Mouse (Mus musculus) heart, adult 2 months (tissue): ENCODE measurements around the gene Atp2a2. TPM values are rescaled to one million over a fixed set of nuclear protein-coding genes. Genes with fewer than 3 reads are reported as not detected.

Source experiments
- DNase-seq, 2 experiments: peaks; one replicate each; pipeline ENCODE4 v3.0.0; 2021
- H3K27ac ChIP-seq: fragments of 200-600 bp; 2 replicates; pipeline ENCODE4 v1.8.1; 2022
- H3K27me3 ChIP-seq: fragments of 200-500 bp; 2 replicates; pipeline ENCODE4 v1.6.1; 2012; ENCODE audit warnings: mild to moderate bottlenecking, low read length, inconsistent platforms, mixed read lengths; ENCODE audit not compliant: control insufficient read depth, insufficient read depth
- H3K36me3 ChIP-seq: fragments of 200-500 bp; 2 replicates; pipeline ENCODE4 v1.6.1; 2012; ENCODE audit warnings: low read length, inconsistent platforms; ENCODE audit not compliant: control insufficient read depth, insufficient read depth
- H3K4me1 ChIP-seq: fragments of 200-500 bp; 2 replicates; pipeline ENCODE4 v1.6.1; 2011; ENCODE audit warnings: low read length; ENCODE audit not compliant: control insufficient read depth, insufficient read depth
- H3K4me3 ChIP-seq: fragments of 200-600 bp; 2 replicates; pipeline ENCODE4 v1.8.1; 2022
- H3K79me2 ChIP-seq: fragments of 200-500 bp; replicated peaks from 2 replicates; pipeline ENCODE4 v1.6.1; 2012; ENCODE audit warnings: mild to moderate bottlenecking, inconsistent platforms, low read length, moderate library complexity, mixed read lengths; ENCODE audit not compliant: control insufficient read depth, insufficient read depth
- H3K9ac ChIP-seq: fragments of 200-500 bp; 2 replicates; pipeline ENCODE4 v1.6.1; 2012; ENCODE audit warnings: low read depth, mild to moderate bottlenecking, control low read depth, inconsistent platforms, low read length, mixed read lengths
- CTCF ChIP-seq: fragments of 200-600 bp; IDR thresholded peaks from 2 replicates; pipeline ENCODE4 v1.8.1; 2022; ENCODE audit warnings: antibody characterized with exemption, mild to moderate bottlenecking, moderate library complexity
- EP300 ChIP-seq: fragments of 200-500 bp; IDR thresholded peaks from 2 replicates; pipeline ENCODE4 v1.6.1; 2011; ENCODE audit warnings: low read depth, low read length, control low read depth; ENCODE audit not compliant: insufficient read depth
- POLR2A ChIP-seq: fragments of 200-500 bp; IDR thresholded peaks from 2 replicates; pipeline ENCODE4 v1.6.1; 2011; ENCODE audit warnings: mild to moderate bottlenecking, low read depth, low read length, control low read depth; ENCODE audit not compliant: insufficient read depth
- WGBS: fragments of 180-500 bp; shearing (Covaris S2); methylation state at CpG from one replicate; pipeline ENCODE4 v1.1.7; 2018; 5-methylcytosine and 5-hydroxymethylcytosine counted together
- intact Hi-C: fragments of 180-260 bp; cut with DNase I; formaldehyde crosslinking; loops from one replicate; pipeline ENCODE4 v1.15.1; 2025
- polyA plus RNA-seq: library from polyadenylated mRNA; depleted of rRNA; stranded (reverse); fragments of >200 nt; gene quantifications from 2 replicates; pipeline ENCODE4 v1.2.3, GENCODE M21; 2012
- total RNA-seq, 2 experiments: library from RNA; stranded (reverse); gene quantifications; 2 replicates each; pipeline ENCODE4 v1.2.3; 2021

The Atp2a2 gene
- total and polyA plus RNA-seq, 3 experiments: 3,546 to 13,259 (median 11,796) TPM

DNA sequence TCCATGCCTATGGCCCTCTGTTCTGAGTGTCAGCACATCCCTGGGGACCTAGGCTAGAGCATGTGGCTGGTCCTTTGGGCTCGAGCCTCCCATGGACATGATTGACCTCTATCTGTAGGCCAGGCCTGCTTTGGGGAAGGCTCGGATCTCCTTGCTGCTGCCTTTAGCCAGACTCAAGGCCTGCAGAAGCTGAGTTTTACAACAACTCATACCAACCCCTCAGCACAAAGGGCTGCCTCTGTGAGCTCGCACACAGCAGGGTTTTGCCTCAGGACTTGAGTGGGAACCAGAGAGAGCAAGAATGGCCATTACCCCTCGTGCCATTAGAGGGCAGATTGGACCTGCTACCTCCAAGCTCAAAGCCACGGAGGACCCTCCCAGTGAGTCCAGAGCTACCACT, 53.2 kb downstream of the Atp2a2 start:
- H3K36me3 ChIP-seq: peaks cover 8% of the 10 kb centered on the region
- intact Hi-C loops: no loop called here
- DNase-seq: no peak

DNA sequence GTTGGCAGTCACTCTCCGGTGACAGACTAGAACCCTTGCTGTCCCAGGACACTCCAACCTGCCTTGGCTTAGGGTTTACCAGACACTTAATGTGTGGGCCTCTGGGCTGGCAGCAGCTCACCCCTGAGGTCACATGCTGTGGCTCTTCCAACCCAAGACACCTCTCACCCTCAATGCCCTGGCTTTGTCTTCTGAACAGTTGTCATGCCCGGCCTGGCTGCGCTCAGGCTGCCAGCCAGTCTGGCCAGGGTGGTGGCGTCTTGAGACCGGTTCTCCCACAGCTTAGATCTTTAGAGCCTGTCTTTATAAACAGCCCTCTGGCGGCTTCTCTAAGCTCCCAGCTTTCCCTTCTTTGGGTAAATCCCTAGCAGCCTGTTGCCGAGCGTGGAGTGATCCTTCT, 54.2 kb downstream of the Atp2a2 start:
- H3K4me1 ChIP-seq: no peaks in the 10 kb centered on the region
- no peak overlapping the region for H3K9ac ChIP-seq
- peak overlapping the region; percentile 17; the same call in 1 of the 2 replicates for H3K27ac ChIP-seq
- intact Hi-C loops: no loop called here
- peak in 1 of 2 experiments; percentile 56 for DNase-seq
- WGBS: 65% methylated on average over 8 of the region's 8 CpGs
- no peaks in the 10 kb centered on the region for H3K79me2 ChIP-seq
- H3K36me3 ChIP-seq: no peaks in the 10 kb centered on the region
- H3K27me3 ChIP-seq: no peaks in the 10 kb centered on the region
- H3K4me3 ChIP-seq: no peak overlapping the region
- no peak for TF ChIP-seq EP300
- TF ChIP-seq POLR2A: no peak
- no peak for TF ChIP-seq CTCF

More for the DNA sequence above, 53.2 kb downstream of the Atp2a2 start:
- no peaks in the 10 kb centered on the region for H3K4me1 ChIP-seq
- TF ChIP-seq EP300: no peak
- TF ChIP-seq CTCF: peak; percentile 23
- no peaks in the 10 kb centered on the region for H3K27me3 ChIP-seq
- peak overlapping the region; percentile 7; the same call in 1 of the 2 replicates for H3K27ac ChIP-seq
- 75% methylated on average over 5 of the region's 5 CpGs for WGBS
- no peaks in the 10 kb centered on the region for H3K79me2 ChIP-seq
- H3K4me3 ChIP-seq: no peak overlapping the region
- no peak overlapping the region for H3K9ac ChIP-seq

DNA sequence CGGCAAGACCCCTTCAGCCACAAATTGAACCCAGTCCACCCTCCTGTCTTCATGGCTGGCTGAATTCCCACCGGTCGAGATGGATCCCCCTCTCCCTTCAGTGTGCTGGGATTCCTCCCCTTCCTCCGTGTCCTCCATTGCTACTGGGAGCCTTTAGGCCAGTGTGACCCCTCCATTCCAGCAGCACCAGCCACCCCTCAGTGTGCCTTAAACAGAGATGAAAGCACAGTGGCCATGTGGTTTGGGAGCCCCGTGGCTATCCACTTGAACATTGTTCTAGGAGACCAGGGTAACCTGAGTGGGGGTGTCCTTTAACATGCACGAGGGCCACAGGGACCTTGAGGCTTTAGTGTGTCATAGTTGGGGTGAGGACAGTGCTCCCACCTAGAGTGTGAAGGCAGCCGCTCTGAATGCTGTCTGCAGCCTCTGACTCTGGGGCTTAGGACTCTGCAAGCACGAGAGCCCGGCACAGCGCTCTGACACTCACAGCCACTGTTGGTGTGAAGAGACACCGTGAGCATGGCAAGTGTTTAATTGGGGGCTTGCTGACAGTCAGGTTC, 56.9 kb downstream of the Atp2a2 start:
- Histone ChIP-seq H3K4me1 (peaks cover 1% of the 10 kb centered on the region), H3K79me2 (no peaks in the 10 kb centered on the region), H3K9ac (no peak overlapping the region), H3K27me3 (no peaks in the 10 kb centered on the region), H3K36me3 (no peaks in the 10 kb centered on the region), H3K27ac (no peak overlapping the region), H3K4me3 (no peak overlapping the region)
- DNase-seq: no peak
- WGBS: 91% methylated on average over 11 of the region's 11 CpGs
- intact Hi-C loops: no loop called here
- no peak for TF ChIP-seq CTCF
- TF ChIP-seq POLR2A: no peak
- TF ChIP-seq EP300: no peak

DNA sequence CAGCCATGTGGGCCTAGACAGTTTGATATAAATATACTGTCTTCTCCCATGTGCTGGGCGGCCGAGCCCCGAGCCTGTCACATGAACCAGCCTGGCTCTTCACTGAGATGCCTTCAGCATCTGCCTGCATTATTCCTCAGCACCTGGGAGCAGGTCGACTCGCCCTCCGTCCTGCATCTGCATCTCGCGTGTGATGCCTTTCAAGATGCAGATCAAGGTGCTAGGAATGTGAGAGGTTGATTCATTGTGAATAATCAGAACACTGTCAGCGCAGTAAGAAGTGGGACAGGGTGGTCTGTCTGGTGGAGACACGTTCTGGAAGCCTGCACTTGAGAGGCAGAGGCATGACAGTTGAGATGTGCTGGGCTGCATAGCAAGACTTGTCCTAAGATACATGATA, 57.5 kb downstream of the Atp2a2 start:
- intact Hi-C loops: no loop called here

DNA sequence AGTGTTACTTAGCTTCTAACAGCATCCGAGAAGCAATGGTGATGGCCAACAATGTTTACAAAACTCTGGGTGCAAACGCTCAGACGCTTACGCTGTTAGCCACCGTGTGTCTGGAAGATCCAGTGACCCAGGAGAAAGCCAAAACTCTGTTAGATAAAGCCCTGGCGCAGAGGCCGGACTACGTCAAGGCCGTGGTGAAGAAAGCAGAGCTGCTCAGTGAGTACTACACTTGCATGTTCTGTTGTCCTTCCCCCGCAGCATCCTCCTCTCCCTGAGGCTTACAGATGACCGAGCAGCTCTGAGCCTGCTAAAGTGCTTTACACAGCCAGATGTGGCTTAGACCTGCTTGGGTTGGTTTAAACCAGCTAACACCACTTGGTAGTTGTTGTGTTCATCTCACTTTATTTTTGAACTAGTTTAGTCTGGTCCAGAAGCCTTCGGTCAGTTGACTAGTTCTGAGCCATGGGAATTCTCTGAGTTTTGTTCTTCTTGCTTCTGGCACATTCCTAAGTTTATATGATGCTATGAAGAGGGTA, 61.9 kb downstream of the Atp2a2 start:
- intact Hi-C loops: no loop called here
- Histone ChIP-seq H3K79me2 (no peaks in the 10 kb centered on the region), H3K9ac (0 out of 2 replicates have a peak overlapping the region, but pooled peaks have one; percentile 8), H3K4me1 (peaks cover 7% of the 10 kb centered on the region), H3K36me3 (no peaks in the 10 kb centered on the region), H3K4me3 (no peak overlapping the region; the same call in 1 of the 2 replicates), H3K27me3 (no peaks in the 10 kb centered on the region), H3K27ac (peak overlapping the region; percentile 76)
- TF ChIP-seq POLR2A (no peak), CTCF (no peak), EP300 (peak; percentile 62; the same call in 1 of the 2 replicates)
- peak; percentile 60 to 66 for DNase-seq
- WGBS: 72% methylated on average over 12 of the region's 12 CpGs

More for the DNA sequence above, 57.5 kb downstream of the Atp2a2 start:
- Histone ChIP-seq H3K79me2 (no peaks in the 10 kb centered on the region), H3K36me3 (no peaks in the 10 kb centered on the region), H3K9ac (no peak overlapping the region), H3K27ac (no peak overlapping the region), H3K4me1 (peaks cover 4% of the 10 kb centered on the region), H3K27me3 (no peaks in the 10 kb centered on the region), H3K4me3 (no peak overlapping the region)
- no peak for TF ChIP-seq EP300
- no peak for TF ChIP-seq POLR2A
- no peak for TF ChIP-seq CTCF
- DNase-seq: no peak
- WGBS: 91% methylated on average over 10 of the region's 10 CpGs

DNA sequence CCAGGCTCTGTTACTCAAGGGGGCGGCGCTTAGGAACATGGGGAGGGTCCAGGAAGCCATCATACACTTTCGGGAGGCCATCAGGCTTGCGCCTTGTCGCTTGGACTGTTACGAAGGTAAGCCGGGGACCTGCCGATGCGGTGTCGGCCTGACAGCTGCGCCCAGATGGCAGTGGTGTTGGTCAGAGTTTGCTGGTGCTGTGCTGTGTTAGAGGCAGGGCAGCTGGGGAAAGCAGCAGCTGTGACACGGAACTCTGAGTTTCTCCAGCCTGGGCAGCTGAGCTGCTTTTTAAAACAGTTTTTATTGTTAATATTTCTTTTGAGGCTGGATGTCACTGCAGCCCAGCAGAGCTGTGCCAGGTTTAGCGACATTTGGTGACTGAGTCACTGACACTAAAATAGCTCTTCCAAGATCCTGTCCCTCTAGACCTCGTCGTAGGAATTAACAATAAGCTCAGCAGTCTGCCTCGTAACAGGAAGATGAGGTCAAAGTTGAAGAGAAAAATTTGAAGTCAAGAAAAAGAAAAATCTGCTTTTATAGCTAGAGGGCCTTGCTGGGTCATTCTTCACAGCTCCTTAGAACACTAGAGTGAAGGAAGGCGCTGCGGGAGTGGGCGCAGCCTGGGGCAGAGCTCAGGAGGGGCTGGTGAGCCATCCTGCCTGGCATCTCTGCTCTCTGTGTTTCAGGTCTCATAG, 62.5 kb downstream of the Atp2a2 start:
- Histone ChIP-seq H3K27ac (peak overlapping the region; percentile 76), H3K4me3 (no peak overlapping the region; the same call in 1 of the 2 replicates), H3K36me3 (no peaks in the 10 kb centered on the region), H3K4me1 (peaks cover 7% of the 10 kb centered on the region), H3K79me2 (no peaks in the 10 kb centered on the region), H3K9ac (peak overlapping the region; percentile 45), H3K27me3 (no peaks in the 10 kb centered on the region)
- 45% methylated on average over 19 of the region's 19 CpGs for WGBS
- TF ChIP-seq CTCF (no peak), EP300 (0 out of 2 replicates have a peak, but pooled peaks have one; percentile 53), POLR2A (0 out of 2 replicates have a peak, but pooled peaks have one; percentile 12)
- DNase-seq: peak; percentile 46 to 64
- intact Hi-C loops: no loop called here
